Mouse (Mus musculus): ENCODE data around the gene Mall. TPM values are rescaled to one million over a fixed set of nuclear protein-coding genes. Genes with fewer than 3 reads are reported as not detected.
A peak's percentile ranks its signal among the peaks of the same experiment; 100 is the strongest.

The Mall gene
- polyA plus RNA-seq, 1 experiment from 2014 or later: 1.5 TPM

- no peak for ATAC-seq (ENCODE audit: low read depth)
- Histone ChIP-seq H3K9me3 (no peaks in the 10 kb centered on the region), H3K27ac (replicated peaks) (no peak overlapping the region), H3K4me3 (no peak overlapping the region), H3K4me1 (replicated peaks) (no peaks in the 10 kb centered on the region), H3K36me3 (no peaks in the 10 kb centered on the region), H3K27me3 (no peaks in the 10 kb centered on the region), H3K9ac (no peak overlapping the region), H3K4me2 (no peak overlapping the region)
- WGBS: 71% methylated on average over 1 of the region's 1 CpGs
Measured at GRCm38 (mm10) chr2:127749376-127749775, 19.6 kb upstream of the Mall start.

DNA sequence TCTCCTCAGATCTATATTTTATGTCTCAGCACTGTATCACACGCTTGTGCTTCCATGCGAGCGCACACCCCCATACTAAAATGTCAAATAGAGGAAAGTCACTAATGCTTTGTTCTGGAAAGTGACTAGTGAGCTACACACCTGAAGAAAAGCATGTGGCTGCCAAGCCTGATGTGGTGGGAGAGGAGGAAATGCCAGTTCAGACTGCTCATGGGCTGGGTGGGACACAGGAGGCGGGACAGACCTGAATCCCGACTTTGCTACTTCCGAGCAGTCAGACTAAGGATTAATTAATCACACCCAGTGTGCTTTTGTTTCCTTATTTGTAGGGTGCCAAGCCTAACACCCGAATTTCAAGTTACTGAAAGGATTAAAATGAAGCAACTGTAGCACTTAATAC is 18.6 kb upstream of the Mall start:
- Histone ChIP-seq H3K4me2 (no peak overlapping the region), H3K27ac (replicated peaks) (no peak overlapping the region), H3K9me3 (no peaks in the 10 kb centered on the region), H3K36me3 (no peaks in the 10 kb centered on the region), H3K27me3 (no peaks in the 10 kb centered on the region), H3K4me1 (replicated peaks) (no peaks in the 10 kb centered on the region), H3K4me3 (no peak overlapping the region), H3K9ac (no peak overlapping the region)
- ATAC-seq (ENCODE audit: low read depth): no peak
- WGBS: 75% methylated on average over 7 of the region's 7 CpGs

DNA sequence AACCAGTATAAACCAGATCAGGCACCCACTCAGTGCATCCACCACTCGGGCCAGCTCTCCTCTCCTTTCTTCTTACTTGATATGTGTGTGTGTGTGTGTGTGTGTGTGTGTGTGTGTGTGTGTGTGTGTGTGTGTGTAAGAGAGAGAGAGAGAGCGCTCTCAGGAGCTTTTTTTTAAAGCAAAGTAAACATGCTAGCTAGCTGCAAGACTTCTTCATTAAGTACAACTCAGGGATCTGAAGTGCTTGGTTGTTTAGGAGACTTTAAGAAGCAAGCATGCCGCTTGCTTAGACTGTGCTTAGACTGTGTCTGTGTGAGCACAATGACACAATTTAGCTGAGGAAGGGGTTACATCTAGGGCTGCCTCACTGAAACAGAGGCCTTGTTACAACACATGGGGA is 12.9 kb upstream of the Mall start:
- 0 out of 2 replicates have a peak, but pooled peaks cover 8% of the 10 kb centered on the region for H3K36me3 ChIP-seq
- no peak overlapping the region for H3K4me2 ChIP-seq
- no peak overlapping the region for H3K9ac ChIP-seq
- no peaks in the 10 kb centered on the region for H3K27me3 ChIP-seq
- no peak overlapping the region for H3K4me3 ChIP-seq
- no peak for ATAC-seq (ENCODE audit: low read depth)
- no peaks in the 10 kb centered on the region for H3K9me3 ChIP-seq
- no peaks in the 10 kb centered on the region for H3K4me1 ChIP-seq (replicated peaks)
- WGBS: 83% methylated on average over 3 of the region's 3 CpGs
- H3K27ac ChIP-seq (replicated peaks): no peak overlapping the region

- Histone ChIP-seq H3K4me3 (no peak overlapping the region), H3K36me3 (0 out of 2 replicates have a peak, but pooled peaks cover 8% of the 10 kb centered on the region), H3K27ac (replicated peaks) (no peak overlapping the region), H3K9me3 (no peaks in the 10 kb centered on the region), H3K27me3 (no peaks in the 10 kb centered on the region), H3K4me1 (replicated peaks) (no peaks in the 10 kb centered on the region), H3K9ac (no peak overlapping the region), H3K4me2 (no peak overlapping the region)
- WGBS: 71% methylated on average over 9 of the region's 9 CpGs
- no peak for ATAC-seq (ENCODE audit: low read depth)
Measured at GRCm38 (mm10) chr2:127740756-127741519, 11.2 kb upstream of the Mall start.

DNA sequence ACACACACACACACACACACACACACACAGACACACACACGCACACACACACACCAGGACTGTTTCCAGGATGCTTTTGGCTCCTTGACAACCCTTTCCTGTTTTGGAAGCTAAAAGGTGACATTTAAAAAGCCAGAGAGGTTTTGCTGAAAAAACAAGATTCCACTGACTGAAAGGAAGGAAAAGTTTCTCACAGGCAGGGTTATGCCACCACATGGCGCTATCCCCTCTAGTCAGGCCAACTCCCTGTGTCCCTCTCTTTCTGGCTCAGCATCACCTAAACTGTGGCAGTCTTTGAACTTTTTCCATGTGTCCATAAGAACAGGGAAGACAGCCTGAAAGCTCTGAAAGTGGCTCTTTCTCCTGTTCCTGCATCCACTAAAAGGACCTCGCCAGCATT is 8.2 kb upstream of the Mall start:
- ATAC-seq (ENCODE audit: low read depth): no peak
- 0 out of 2 replicates have a peak, but pooled peaks cover 8% of the 10 kb centered on the region for H3K36me3 ChIP-seq
- WGBS: 73% methylated on average over 3 of the region's 3 CpGs

GRCm38 (mm10) chr2:127736631-127737209 is 7.0 kb upstream of the Mall start:
- 78% methylated on average over 6 of the region's 6 CpGs for WGBS
- H3K4me2 ChIP-seq: no peak overlapping the region
- no peaks in the 10 kb centered on the region for H3K4me1 ChIP-seq (replicated peaks)
- H3K36me3 ChIP-seq: 0 out of 2 replicates have a peak, but pooled peaks cover 7% of the 10 kb centered on the region
- H3K27ac ChIP-seq (replicated peaks): no peak overlapping the region
- H3K27me3 ChIP-seq: no peaks in the 10 kb centered on the region
- no peak overlapping the region for H3K4me3 ChIP-seq
- no peak for ATAC-seq (ENCODE audit: low read depth)
- no peak overlapping the region for H3K9ac ChIP-seq
- H3K9me3 ChIP-seq: no peaks in the 10 kb centered on the region

More for the DNA sequence above, 8.2 kb upstream of the Mall start:
- no peaks in the 10 kb centered on the region for H3K4me1 ChIP-seq (replicated peaks)
- H3K9me3 ChIP-seq: no peaks in the 10 kb centered on the region
- no peaks in the 10 kb centered on the region for H3K27me3 ChIP-seq
- no peak overlapping the region for H3K9ac ChIP-seq
- no peak overlapping the region for H3K4me2 ChIP-seq
- no peak overlapping the region for H3K27ac ChIP-seq (replicated peaks)
- no peak overlapping the region for H3K4me3 ChIP-seq

GRCm38 (mm10) chr2:127735512-127736145 is 5.9 kb upstream of the Mall start:
- 0 out of 2 replicates have a peak, but pooled peaks cover 3% of the 10 kb centered on the region for H3K27me3 ChIP-seq
- WGBS: 71% methylated on average over 9 of the region's 9 CpGs
- H3K36me3 ChIP-seq: no peaks in the 10 kb centered on the region
- no peaks in the 10 kb centered on the region for H3K4me1 ChIP-seq (replicated peaks)
- no peaks in the 10 kb centered on the region for H3K9me3 ChIP-seq
- H3K27ac ChIP-seq (replicated peaks): no peak overlapping the region
- no peak overlapping the region for H3K4me3 ChIP-seq
- H3K4me2 ChIP-seq: no peak overlapping the region
- no peak for ATAC-seq (ENCODE audit: low read depth)
- H3K9ac ChIP-seq: no peak overlapping the region

- Histone ChIP-seq H3K4me1 (replicated peaks) (peaks cover under 1% of the 10 kb centered on the region), H3K9ac (no peak overlapping the region), H3K4me3 (no peak overlapping the region), H3K4me2 (no peak overlapping the region), H3K9me3 (no peaks in the 10 kb centered on the region), H3K36me3 (no peaks in the 10 kb centered on the region), H3K27ac (replicated peaks) (no peak overlapping the region), H3K27me3 (peaks cover 10% of the 10 kb centered on the region)
- 84% methylated on average over 5 of the region's 5 CpGs for WGBS
- no peak for ATAC-seq (ENCODE audit: low read depth)
Measured at GRCm38 (mm10) chr2:127734889-127735288, 5.2 kb upstream of the Mall start.

DNA sequence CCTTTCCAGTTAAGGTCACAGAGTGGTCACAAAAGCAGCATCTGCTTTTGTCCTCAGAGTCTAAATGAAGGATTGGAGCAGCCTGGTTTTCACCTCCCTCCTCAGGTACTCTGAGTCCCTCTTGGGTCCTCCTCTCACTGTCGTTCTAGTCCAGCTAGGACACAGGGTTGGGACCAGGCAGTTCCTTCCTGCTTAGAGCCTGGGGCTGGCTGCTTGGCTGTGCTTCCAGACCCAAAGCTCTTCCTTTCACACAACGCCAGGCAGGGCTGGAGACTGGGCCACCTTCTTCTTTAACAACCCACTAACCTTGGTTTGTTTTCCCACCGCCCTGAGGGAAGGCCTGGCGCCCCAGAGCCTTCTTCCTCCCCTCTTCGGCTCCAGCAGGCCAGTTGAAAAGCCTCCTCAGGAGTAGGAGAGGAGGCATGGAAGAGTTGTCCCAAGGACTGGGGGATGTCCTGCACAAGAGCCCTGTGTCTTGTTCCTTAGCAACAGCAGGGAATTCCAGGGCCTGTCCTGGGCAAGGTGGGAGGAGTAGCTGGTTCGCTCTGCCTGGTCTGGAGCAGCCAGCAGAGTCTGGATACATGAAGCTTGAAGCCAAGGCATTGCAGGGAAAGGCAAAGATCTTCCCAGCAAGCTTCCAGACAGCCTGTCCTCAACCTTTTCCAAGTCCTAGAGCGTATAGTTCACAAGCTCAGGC is 717 bp upstream of the Mall start:
- Histone ChIP-seq H3K9ac (no peak overlapping the region), H3K4me1 (replicated peaks) (peaks cover 9% of the 10 kb centered on the region), H3K27ac (replicated peaks) (no peak overlapping the region), H3K27me3 (peaks cover 27% of the 10 kb centered on the region), H3K36me3 (no peaks in the 10 kb centered on the region), H3K9me3 (no peaks in the 10 kb centered on the region), H3K4me2 (no peak overlapping the region), H3K4me3 (no peak overlapping the region)
- no peak for ATAC-seq (ENCODE audit: low read depth)
- WGBS: 52% methylated on average over 7 of the region's 7 CpGs

GRCm38 (mm10) chr2:127728661-127729450 is 876 bp downstream of the Mall start:
- H3K4me2 ChIP-seq: peak overlapping the region; percentile 43; the same call in 1 of the 2 replicates
- H3K36me3 ChIP-seq: no peaks in the 10 kb centered on the region
- H3K4me1 ChIP-seq (replicated peaks): peaks cover 9% of the 10 kb centered on the region
- H3K4me3 ChIP-seq: no peak overlapping the region
- ATAC-seq (ENCODE audit: low read depth): no peak
- no peak overlapping the region for H3K9ac ChIP-seq
- H3K9me3 ChIP-seq: no peaks in the 10 kb centered on the region
- 28% methylated on average over 15 of the region's 15 CpGs for WGBS
- peaks cover 27% of the 10 kb centered on the region for H3K27me3 ChIP-seq
- no peak overlapping the region for H3K27ac ChIP-seq (replicated peaks)

- H3K27ac ChIP-seq (replicated peaks): no peak overlapping the region
- no peaks in the 10 kb centered on the region for H3K9me3 ChIP-seq
- 81% methylated on average over 6 of the region's 6 CpGs for WGBS
- no peak for ATAC-seq (ENCODE audit: low read depth)
- no peak overlapping the region for H3K9ac ChIP-seq
- no peak overlapping the region for H3K4me3 ChIP-seq
- peaks cover 9% of the 10 kb centered on the region for H3K4me1 ChIP-seq (replicated peaks)
- no peaks in the 10 kb centered on the region for H3K36me3 ChIP-seq
- peaks cover 27% of the 10 kb centered on the region for H3K27me3 ChIP-seq
- no peak overlapping the region for H3K4me2 ChIP-seq
Measured at GRCm38 (mm10) chr2:127728146-127728545, 1.6 kb downstream of the Mall start.
